Mouse (Mus musculus) left cerebral cortex, adult 8-10 months (tissue): ENCODE data around the gene Snx14. TPM values are rescaled to one million over a fixed set of nuclear protein-coding genes. Genes with fewer than 3 reads are reported as not detected.

Source experiments
- DNase-seq, 2 experiments: peaks; one replicate each; pipeline ENCODE4 v3.0.0; 2022; ENCODE audit warnings: low spot score in 2 of 2
- total RNA-seq, 4 experiments: library from RNA; stranded (reverse); gene quantifications; 2 replicates each; pipeline ENCODE4 v1.2.4; 2022

The Snx14 gene
- total RNA-seq, 4 experiments from 2014 or later, result 49.4 to 57.4 (median 53.1) TPM

GRCm38 (mm10) chr9:88380542-88380941 lies 58.2 kb downstream of the Snx14 start:
- no peak for DNase-seq

- no peak for DNase-seq
These were observed 58.7 kb downstream of the Snx14 start for GRCm38 (mm10) chr9:88380076-88380475.

GRCm38 (mm10) chr9:88379057-88379456 lies 59.7 kb downstream of the Snx14 start:
- no peak for DNase-seq

- DNase-seq, result no peak
These were observed 61.3 kb downstream of the Snx14 start for GRCm38 (mm10) chr9:88377483-88377882.

- peak in 1 of 2 experiments; percentile 1 for DNase-seq
These were observed 65.8 kb downstream of the Snx14 start for GRCm38 (mm10) chr9:88373001-88373400.

GRCm38 (mm10) chr9:88371201-88371600 lies 67.6 kb downstream of the Snx14 start:
- DNase-seq, result no peak

- peak in 1 of 2 experiments; percentile 3 for DNase-seq
These were observed 69.1 kb downstream of the Snx14 start for GRCm38 (mm10) chr9:88369666-88370065.

- DNase-seq, result peak in 1 of 2 experiments; percentile 2
These were observed 70.3 kb downstream of the Snx14 start for GRCm38 (mm10) chr9:88368476-88368875.

GRCm38 (mm10) chr9:88367751-88368150 lies 71.0 kb downstream of the Snx14 start:
- DNase-seq, result no peak

GRCm38 (mm10) chr9:88367322-88367721 lies 71.4 kb downstream of the Snx14 start:
- peak in 1 of 2 experiments; percentile 3 for DNase-seq

GRCm38 (mm10) chr9:88366819-88367218 lies 71.9 kb downstream of the Snx14 start:
- DNase-seq, result no peak

- DNase-seq, result no peak
These were observed 72.5 kb downstream of the Snx14 start for GRCm38 (mm10) chr9:88366308-88366707.

- DNase-seq, result no peak
These were observed 75.7 kb downstream of the Snx14 start for GRCm38 (mm10) chr9:88363102-88363501.

GRCm38 (mm10) chr9:88362055-88362850 lies 76.5 kb downstream of the Snx14 start:
- no peak for DNase-seq

- DNase-seq, result no peak
These were observed 77.4 kb downstream of the Snx14 start for GRCm38 (mm10) chr9:88361211-88361909.

- no peak for DNase-seq
These were observed 79.6 kb downstream of the Snx14 start for GRCm38 (mm10) chr9:88359140-88359539.

GRCm38 (mm10) chr9:88357173-88357572 lies 81.6 kb downstream of the Snx14 start:
- no peak for DNase-seq

- no peak for DNase-seq
These were observed 85.3 kb downstream of the Snx14 start for GRCm38 (mm10) chr9:88353459-88353858.

- no peak for DNase-seq
These were observed 86.0 kb downstream of the Snx14 start for GRCm38 (mm10) chr9:88352741-88353140.

- DNase-seq, result no peak
These were observed 87.6 kb downstream of the Snx14 start for GRCm38 (mm10) chr9:88351163-88351562.

GRCm38 (mm10) chr9:88350317-88350716 lies 88.4 kb downstream of the Snx14 start:
- DNase-seq, result no peak

- DNase-seq, result no peak
These were observed 90.1 kb downstream of the Snx14 start for GRCm38 (mm10) chr9:88348623-88349022.

GRCm38 (mm10) chr9:88346857-88347256 lies 91.9 kb downstream of the Snx14 start:
- DNase-seq, result no peak
